Mouse (Mus musculus): ENCODE results near the gene Mrps18a. TPM values are rescaled to one million over a fixed set of nuclear protein-coding genes. Genes with fewer than 3 reads are reported as not detected.

The Mrps18a gene
- polyA plus RNA-seq, 1 experiment from 2014 or later: 125 TPM

DNA sequence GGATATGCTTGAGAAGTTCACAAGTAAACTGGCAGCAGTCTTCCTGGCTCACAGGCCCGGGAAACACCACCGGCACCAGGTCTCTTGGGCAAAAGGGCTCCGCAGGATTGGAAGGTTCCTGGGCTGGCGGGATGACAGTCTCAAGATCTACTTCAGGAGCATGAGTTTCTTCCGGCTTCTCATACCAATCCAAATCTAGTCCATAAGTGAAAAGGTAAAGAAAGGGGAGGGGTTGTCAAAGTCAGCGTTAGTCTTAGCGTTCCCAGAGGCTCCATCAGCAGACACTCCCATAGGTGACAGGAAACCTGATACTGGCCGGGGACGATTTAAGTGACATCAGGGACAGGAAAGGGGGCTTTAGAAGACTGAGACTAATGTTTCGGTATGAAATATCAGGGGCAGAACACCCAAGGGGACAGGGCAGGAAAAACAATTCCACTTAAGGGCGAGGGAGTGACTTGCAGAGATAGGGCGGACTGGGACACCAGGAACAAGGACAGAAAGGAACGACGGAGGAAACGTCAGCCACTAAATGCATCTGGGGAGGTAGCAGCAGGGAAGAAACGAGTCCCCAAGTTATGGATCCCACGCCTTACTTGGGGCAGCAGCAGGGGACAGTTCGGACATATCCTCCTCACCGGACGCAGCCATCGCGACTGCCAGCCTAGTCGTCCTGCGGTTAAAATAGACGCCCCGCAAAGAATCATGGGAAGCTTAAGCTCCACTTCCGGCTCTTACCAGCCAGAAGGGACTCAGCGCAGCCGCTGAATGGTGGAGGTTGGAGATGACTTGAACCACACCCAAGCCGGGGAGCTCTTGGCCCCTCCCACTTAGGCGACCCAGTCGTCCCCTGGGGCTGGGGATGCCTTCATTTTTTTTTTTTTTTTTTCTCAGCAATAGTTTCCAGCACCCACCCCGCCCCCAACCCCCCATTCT is 42.3 kb downstream of the Mrps18a start, which contains the start of gene Mad2l1bp:
Gene Mad2l1bp, minus strand, starts transcription at position 707 of the 936 bp plus-strand sequence.
- no peaks in the 10 kb centered on the region for H3K27me3 ChIP-seq (ENCODE audit: control insufficient read depth, insufficient read depth, low read length)
- DNase-seq (ENCODE audit: low spot score) (peak; percentile 88), ATAC-seq (ENCODE audit: insufficient read depth, low FRiP score, low TSS enrichment) (peak; percentile 95)
- H3K4me3 ChIP-seq (ENCODE audit: low read depth, low read length): peak within 1 kb of the TSS; percentile 62
- WGBS: 9% methylated on average over 33 of the region's 33 CpGs
- 0 out of 2 replicates have a peak within 1 kb of the TSS, but pooled peaks have one; percentile 44 for H3K27ac ChIP-seq (ENCODE audit: low read depth, low read length)
- peak within 1 kb of the TSS; percentile 86 for H3K4me2 ChIP-seq (ENCODE audit: low read depth)
- H3K4me1 ChIP-seq (ENCODE audit: control insufficient read depth, insufficient read depth, low read length): peaks cover 5% of the 10 kb centered on the region
- peaks cover under 1% of the 10 kb centered on the region; the same call in 1 of the 2 replicates for H3K36me3 ChIP-seq (ENCODE audit: control insufficient read depth, insufficient read depth, low read length)
- peak within 1 kb of the TSS; percentile 78 for H3K9ac ChIP-seq (ENCODE audit: low read length)
- H3K9me3 ChIP-seq (ENCODE audit: control insufficient read depth, low read length): no peaks in the 10 kb centered on the region

DNA sequence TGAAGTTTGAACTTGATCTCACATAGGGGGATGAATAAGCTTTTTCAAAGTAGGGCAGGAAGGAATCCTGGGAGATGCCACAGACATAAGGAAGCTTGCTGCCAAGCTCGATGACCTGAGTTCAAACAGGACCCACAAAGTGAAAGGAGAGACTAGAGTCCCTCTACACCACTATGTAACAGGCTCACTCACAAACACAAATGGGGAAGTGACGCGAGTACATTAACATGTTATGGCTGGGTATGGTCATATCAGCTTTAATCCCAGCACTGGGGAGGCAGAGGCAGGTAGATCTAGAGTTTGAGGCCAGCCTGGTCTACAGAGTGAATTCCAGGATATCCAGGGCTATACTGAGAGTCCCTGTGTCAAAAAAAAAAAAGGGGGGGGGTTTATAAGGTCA is 43.5 kb downstream of the Mrps18a start:
- no peak for ATAC-seq (ENCODE audit: insufficient read depth, low FRiP score, low TSS enrichment)
- 97% methylated on average over 3 of the region's 3 CpGs for WGBS

DNA sequence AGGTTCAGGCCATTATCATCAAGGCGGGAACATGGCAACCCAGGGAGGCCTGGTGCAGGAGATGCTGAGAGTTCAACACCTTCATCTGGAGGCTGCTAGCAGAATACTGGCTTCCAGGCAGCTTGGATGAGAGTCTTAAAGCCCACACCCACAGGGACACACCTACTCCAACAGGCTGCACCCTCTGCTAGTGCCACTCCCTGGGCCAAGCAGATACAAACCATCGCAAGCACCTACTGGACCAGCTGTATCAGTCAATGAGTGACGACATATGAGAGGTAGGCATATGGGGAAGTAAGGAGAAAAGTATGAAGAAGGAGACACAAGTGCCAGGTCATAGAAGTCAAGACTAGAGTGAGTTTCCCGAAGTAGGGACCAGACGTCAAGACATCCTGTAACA is 45.9 kb downstream of the Mrps18a start:
- Histone ChIP-seq H3K9me3 (ENCODE audit: control insufficient read depth, low read length) (no peaks in the 10 kb centered on the region), H3K27me3 (ENCODE audit: control insufficient read depth, insufficient read depth, low read length) (no peaks in the 10 kb centered on the region), H3K4me1 (ENCODE audit: control insufficient read depth, insufficient read depth, low read length) (peaks cover 10% of the 10 kb centered on the region), H3K9ac (ENCODE audit: low read length) (no peak overlapping the region), H3K27ac (ENCODE audit: low read depth, low read length) (no peak overlapping the region), H3K4me2 (ENCODE audit: low read depth) (no peak overlapping the region), H3K4me3 (ENCODE audit: low read depth, low read length) (no peak overlapping the region), H3K36me3 (ENCODE audit: control insufficient read depth, insufficient read depth, low read length) (no peaks in the 10 kb centered on the region)
- ATAC-seq (ENCODE audit: insufficient read depth, low FRiP score, low TSS enrichment) (no peak), DNase-seq (ENCODE audit: low spot score) (no peak)
- WGBS: 88% methylated on average over 5 of the region's 5 CpGs

More for the DNA sequence above, 43.5 kb downstream of the Mrps18a start:
- no peak overlapping the region for H3K4me3 ChIP-seq (ENCODE audit: low read depth, low read length)
- no peak overlapping the region for H3K4me2 ChIP-seq (ENCODE audit: low read depth)
- H3K27me3 ChIP-seq (ENCODE audit: control insufficient read depth, insufficient read depth, low read length): no peaks in the 10 kb centered on the region
- no peaks in the 10 kb centered on the region for H3K36me3 ChIP-seq (ENCODE audit: control insufficient read depth, insufficient read depth, low read length)
- DNase-seq (ENCODE audit: low spot score): no peak
- H3K4me1 ChIP-seq (ENCODE audit: control insufficient read depth, insufficient read depth, low read length): peaks cover 5% of the 10 kb centered on the region
- H3K9ac ChIP-seq (ENCODE audit: low read length): no peak overlapping the region
- H3K27ac ChIP-seq (ENCODE audit: low read depth, low read length): no peak overlapping the region
- H3K9me3 ChIP-seq (ENCODE audit: control insufficient read depth, low read length): no peaks in the 10 kb centered on the region

DNA sequence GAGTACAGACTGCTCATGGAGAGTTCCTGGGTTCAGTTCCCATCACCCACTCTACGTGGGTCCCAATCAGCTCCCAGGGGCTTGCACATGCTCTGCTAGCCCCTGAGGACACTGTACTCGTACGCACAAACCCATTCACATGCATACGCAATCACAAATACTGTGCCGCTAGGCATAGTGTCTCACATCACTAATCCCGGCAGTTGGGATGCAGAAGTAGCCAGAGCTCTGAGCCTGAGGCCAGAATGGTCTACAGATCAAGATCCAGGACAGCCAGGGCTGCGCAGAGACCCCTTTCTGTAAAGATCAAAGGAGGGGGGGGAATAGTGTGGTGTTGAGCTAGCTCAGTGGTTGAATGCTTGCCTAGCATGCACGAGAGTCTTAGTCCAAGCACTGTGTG is 46.3 kb downstream of the Mrps18a start:
- Histone ChIP-seq H3K4me1 (ENCODE audit: control insufficient read depth, insufficient read depth, low read length) (peaks cover 11% of the 10 kb centered on the region), H3K27me3 (ENCODE audit: control insufficient read depth, insufficient read depth, low read length) (no peaks in the 10 kb centered on the region), H3K4me2 (ENCODE audit: low read depth) (no peak overlapping the region), H3K36me3 (ENCODE audit: control insufficient read depth, insufficient read depth, low read length) (no peaks in the 10 kb centered on the region), H3K9me3 (ENCODE audit: control insufficient read depth, low read length) (no peaks in the 10 kb centered on the region), H3K4me3 (ENCODE audit: low read depth, low read length) (no peak overlapping the region), H3K9ac (ENCODE audit: low read length) (no peak overlapping the region), H3K27ac (ENCODE audit: low read depth, low read length) (no peak overlapping the region)
- DNase-seq (ENCODE audit: low spot score) (no peak), ATAC-seq (ENCODE audit: insufficient read depth, low FRiP score, low TSS enrichment) (no peak)
- WGBS: 87% methylated on average over 8 of the region's 8 CpGs

DNA sequence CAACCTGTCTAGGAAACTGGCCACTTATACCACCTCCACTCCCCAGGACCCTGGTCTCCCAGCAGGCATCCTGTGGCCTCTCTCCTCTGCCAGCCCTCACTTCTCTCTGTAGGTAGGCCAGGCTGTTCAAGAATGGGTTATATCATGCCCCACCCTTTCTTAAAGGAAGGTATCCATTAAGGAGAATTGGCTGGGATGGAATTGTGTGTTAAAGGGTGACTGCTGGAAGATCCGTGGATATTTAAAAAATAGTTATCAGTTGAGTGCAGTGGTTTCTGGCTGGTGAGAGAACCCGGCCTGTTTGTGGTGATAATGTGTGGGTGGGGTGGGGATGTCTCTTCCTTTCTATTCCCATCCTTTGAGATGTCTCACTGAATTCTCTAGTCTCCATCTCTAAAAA is 48.5 kb downstream of the Mrps18a start:
- H3K27ac ChIP-seq (ENCODE audit: low read depth, low read length): no peak overlapping the region
- WGBS: 70% methylated on average over 2 of the region's 2 CpGs

DNA sequence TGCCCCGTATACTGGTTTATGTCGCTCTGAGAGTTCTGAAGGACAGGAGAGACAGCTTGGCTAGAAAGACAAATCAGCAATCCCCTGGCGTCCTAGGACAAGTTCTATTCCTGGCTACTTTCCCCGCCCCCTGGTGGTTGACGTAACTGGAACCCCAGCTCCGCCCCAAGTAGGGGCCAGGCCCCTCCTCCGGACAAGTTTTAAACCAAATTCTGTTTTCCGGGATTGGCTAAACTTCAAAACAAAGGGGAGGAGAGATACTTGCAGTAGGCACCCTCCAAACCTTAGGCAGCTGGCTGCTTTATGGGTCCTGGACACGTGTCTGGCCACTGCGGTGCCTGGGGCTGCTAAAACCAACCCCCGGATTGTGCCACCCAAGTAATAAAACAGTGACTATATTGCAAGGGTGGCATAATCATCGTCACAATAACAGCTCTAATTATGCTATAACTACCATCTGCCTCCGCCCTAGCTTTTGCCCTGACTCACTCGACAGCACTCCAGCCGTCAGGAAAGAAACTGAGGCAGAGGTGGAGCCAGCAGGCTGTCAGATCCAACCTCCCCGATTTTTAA is 49.4 kb downstream of the Mrps18a start:
- under 1% methylated on average over 16 of the region's 16 CpGs for WGBS
- Histone ChIP-seq H3K9me3 (ENCODE audit: control insufficient read depth, low read length) (no peaks in the 10 kb centered on the region), H3K9ac (ENCODE audit: low read length) (peak overlapping the region; percentile 40), H3K27me3 (ENCODE audit: control insufficient read depth, insufficient read depth, low read length) (no peaks in the 10 kb centered on the region), H3K4me2 (ENCODE audit: low read depth) (peak overlapping the region; percentile 63), H3K4me3 (ENCODE audit: low read depth, low read length) (peak overlapping the region; percentile 60), H3K36me3 (ENCODE audit: control insufficient read depth, insufficient read depth, low read length) (no peaks in the 10 kb centered on the region; the same call in 1 of the 2 replicates), H3K4me1 (ENCODE audit: control insufficient read depth, insufficient read depth, low read length) (peaks cover 9% of the 10 kb centered on the region), H3K27ac (ENCODE audit: low read depth, low read length) (peak overlapping the region; percentile 47)
- DNase-seq (ENCODE audit: low spot score) (peak; percentile 89), ATAC-seq (ENCODE audit: insufficient read depth, low FRiP score, low TSS enrichment) (peak; percentile 72)

More for the DNA sequence above, 48.5 kb downstream of the Mrps18a start:
- H3K9ac ChIP-seq (ENCODE audit: low read length): no peak overlapping the region
- H3K4me2 ChIP-seq (ENCODE audit: low read depth): no peak overlapping the region
- H3K9me3 ChIP-seq (ENCODE audit: control insufficient read depth, low read length): no peaks in the 10 kb centered on the region
- no peaks in the 10 kb centered on the region; the same call in 1 of the 2 replicates for H3K36me3 ChIP-seq (ENCODE audit: control insufficient read depth, insufficient read depth, low read length)
- H3K4me1 ChIP-seq (ENCODE audit: control insufficient read depth, insufficient read depth, low read length): peaks cover 9% of the 10 kb centered on the region
- no peak overlapping the region for H3K4me3 ChIP-seq (ENCODE audit: low read depth, low read length)
- ATAC-seq (ENCODE audit: insufficient read depth, low FRiP score, low TSS enrichment) (no peak), DNase-seq (ENCODE audit: low spot score) (no peak)
- H3K27me3 ChIP-seq (ENCODE audit: control insufficient read depth, insufficient read depth, low read length): no peaks in the 10 kb centered on the region

DNA sequence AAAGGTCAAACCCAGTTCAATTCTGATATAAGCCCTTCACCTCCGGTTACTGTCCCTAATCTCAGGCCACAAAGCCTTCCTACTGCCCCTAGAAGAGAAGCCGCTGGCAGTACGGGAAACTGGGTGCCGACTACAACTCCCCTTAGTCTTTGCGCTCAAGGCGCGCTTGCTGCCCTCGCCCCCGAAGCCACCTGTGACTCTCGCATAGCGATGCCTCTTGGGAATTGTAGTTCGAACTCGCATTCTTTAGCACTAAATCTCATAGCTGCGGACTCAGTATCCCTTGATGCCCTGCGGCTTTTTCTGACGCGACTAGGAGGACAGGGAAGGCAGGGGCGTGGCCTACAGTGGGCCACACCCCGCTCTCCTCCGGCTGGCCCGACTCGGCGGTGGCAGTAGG is 49.9 kb downstream of the Mrps18a start, which contains the start of gene Gtpbp2:
Gene Gtpbp2, plus strand, starts transcription at position 347 of the 400 bp plus-strand sequence.
- Histone ChIP-seq H3K9ac (ENCODE audit: low read length) (peak within 1 kb of the TSS; percentile 77), H3K4me3 (ENCODE audit: low read depth, low read length) (peak within 1 kb of the TSS; percentile 60), H3K4me1 (ENCODE audit: control insufficient read depth, insufficient read depth, low read length) (peaks cover 9% of the 10 kb centered on the region), H3K27me3 (ENCODE audit: control insufficient read depth, insufficient read depth, low read length) (no peaks in the 10 kb centered on the region), H3K27ac (ENCODE audit: low read depth, low read length) (peak within 1 kb of the TSS; percentile 47), H3K9me3 (ENCODE audit: control insufficient read depth, low read length) (no peaks in the 10 kb centered on the region), H3K4me2 (ENCODE audit: low read depth) (peak within 1 kb of the TSS; percentile 63), H3K36me3 (ENCODE audit: control insufficient read depth, insufficient read depth, low read length) (peaks cover 2% of the 10 kb centered on the region)
- ATAC-seq (ENCODE audit: insufficient read depth, low FRiP score, low TSS enrichment): peak; percentile 93
- WGBS: under 1% methylated on average over 23 of the region's 23 CpGs
- peak; percentile 97 for DNase-seq (ENCODE audit: low spot score)

DNA sequence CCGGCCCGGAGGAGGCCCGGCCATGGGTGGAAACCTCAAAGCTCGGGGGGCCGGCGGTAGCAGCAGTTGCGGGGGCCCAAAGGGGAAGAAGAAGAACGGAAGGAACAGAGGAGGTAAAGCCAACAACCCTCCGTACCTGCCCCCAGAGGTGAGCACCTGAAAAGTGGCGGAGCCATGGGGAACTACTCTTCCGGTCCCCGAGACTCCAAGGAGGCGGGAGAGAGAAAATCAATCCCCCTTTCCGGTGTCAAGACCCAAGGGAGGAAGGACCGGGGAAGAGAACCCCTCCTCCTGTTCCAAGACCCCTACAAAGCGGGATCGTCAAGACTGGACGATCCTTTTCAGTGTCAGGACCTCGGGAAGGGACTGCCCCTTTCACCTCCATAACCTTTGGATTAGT is 50.4 kb downstream of the Mrps18a start:
- ATAC-seq (ENCODE audit: insufficient read depth, low FRiP score, low TSS enrichment) (peak; percentile 28), DNase-seq (ENCODE audit: low spot score) (peak; percentile 63)
- peak overlapping the region; percentile 77 for H3K9ac ChIP-seq (ENCODE audit: low read length)
- H3K4me2 ChIP-seq (ENCODE audit: low read depth): peak overlapping the region; percentile 61
- no peak overlapping the region; the same call in 1 of the 2 replicates for H3K27ac ChIP-seq (ENCODE audit: low read depth, low read length)
- peak overlapping the region; percentile 60 for H3K4me3 ChIP-seq (ENCODE audit: low read depth, low read length)
- H3K4me1 ChIP-seq (ENCODE audit: control insufficient read depth, insufficient read depth, low read length): peaks cover 9% of the 10 kb centered on the region
- H3K9me3 ChIP-seq (ENCODE audit: control insufficient read depth, low read length): no peaks in the 10 kb centered on the region
- 0% methylated on average over 19 of the region's 19 CpGs for WGBS
- no peaks in the 10 kb centered on the region for H3K27me3 ChIP-seq (ENCODE audit: control insufficient read depth, insufficient read depth, low read length)
- peaks cover 2% of the 10 kb centered on the region for H3K36me3 ChIP-seq (ENCODE audit: control insufficient read depth, insufficient read depth, low read length)
